Mouse (Mus musculus) heart, adult 2 months (tissue): Measurements from ENCODE around the gene Ctdnep1. TPM values are rescaled to one million over a fixed set of nuclear protein-coding genes. Genes with fewer than 3 reads are reported as not detected.

Experiments used
- DNase-seq, 2 experiments: peaks; one replicate each; pipeline ENCODE4 v3.0.0; 2021
- H3K27ac ChIP-seq: fragments of 200-600 bp; 2 replicates; pipeline ENCODE4 v1.8.1; 2022
- H3K27me3 ChIP-seq: fragments of 200-500 bp; 2 replicates; pipeline ENCODE4 v1.6.1; 2012; ENCODE audit warnings: mild to moderate bottlenecking, low read length, inconsistent platforms, mixed read lengths; ENCODE audit not compliant: control insufficient read depth, insufficient read depth
- H3K36me3 ChIP-seq: fragments of 200-500 bp; 2 replicates; pipeline ENCODE4 v1.6.1; 2012; ENCODE audit warnings: low read length, inconsistent platforms; ENCODE audit not compliant: control insufficient read depth, insufficient read depth
- H3K4me1 ChIP-seq: fragments of 200-500 bp; 2 replicates; pipeline ENCODE4 v1.6.1; 2011; ENCODE audit warnings: low read length; ENCODE audit not compliant: control insufficient read depth, insufficient read depth
- H3K4me3 ChIP-seq: fragments of 200-600 bp; 2 replicates; pipeline ENCODE4 v1.8.1; 2022
- H3K79me2 ChIP-seq: fragments of 200-500 bp; replicated peaks from 2 replicates; pipeline ENCODE4 v1.6.1; 2012; ENCODE audit warnings: mild to moderate bottlenecking, inconsistent platforms, low read length, moderate library complexity, mixed read lengths; ENCODE audit not compliant: control insufficient read depth, insufficient read depth
- H3K9ac ChIP-seq: fragments of 200-500 bp; 2 replicates; pipeline ENCODE4 v1.6.1; 2012; ENCODE audit warnings: low read depth, mild to moderate bottlenecking, control low read depth, inconsistent platforms, low read length, mixed read lengths
- CTCF ChIP-seq: fragments of 200-600 bp; IDR thresholded peaks from 2 replicates; pipeline ENCODE4 v1.8.1; 2022; ENCODE audit warnings: antibody characterized with exemption, mild to moderate bottlenecking, moderate library complexity
- EP300 ChIP-seq: fragments of 200-500 bp; IDR thresholded peaks from 2 replicates; pipeline ENCODE4 v1.6.1; 2011; ENCODE audit warnings: low read depth, low read length, control low read depth; ENCODE audit not compliant: insufficient read depth
- POLR2A ChIP-seq: fragments of 200-500 bp; IDR thresholded peaks from 2 replicates; pipeline ENCODE4 v1.6.1; 2011; ENCODE audit warnings: mild to moderate bottlenecking, low read depth, low read length, control low read depth; ENCODE audit not compliant: insufficient read depth
- WGBS: fragments of 180-500 bp; shearing (Covaris S2); methylation state at CpG from one replicate; pipeline ENCODE4 v1.1.7; 2018; 5-methylcytosine and 5-hydroxymethylcytosine counted together
- intact Hi-C: fragments of 180-260 bp; cut with DNase I; formaldehyde crosslinking; loops from one replicate; pipeline ENCODE4 v1.15.1; 2025
- polyA plus RNA-seq: library from polyadenylated mRNA; depleted of rRNA; stranded (reverse); fragments of >200 nt; gene quantifications from 2 replicates; pipeline ENCODE4 v1.2.3, GENCODE M21; 2012
- total RNA-seq, 2 experiments: library from RNA; stranded (reverse); gene quantifications; 2 replicates each; pipeline ENCODE4 v1.2.3; 2021

Gene Ctdnep1
- total and polyA plus RNA-seq, 3 experiments, result 138 to 144 (median 143) TPM

- no peak for TF ChIP-seq POLR2A
- no peak for TF ChIP-seq CTCF
- TF ChIP-seq EP300, result no peak
- Histone ChIP-seq H3K36me3 (no peaks in the 10 kb centered on the region), H3K4me1 (peaks cover 2% of the 10 kb centered on the region; the same call in 1 of the 2 replicates), H3K79me2 (no peaks in the 10 kb centered on the region), H3K4me3 (no peak overlapping the region), H3K9ac (no peak overlapping the region), H3K27me3 (peaks cover 4% of the 10 kb centered on the region; the same call in 1 of the 2 replicates), H3K27ac (no peak overlapping the region)
- intact Hi-C loops, result no loop called here
- WGBS, result 79% methylated on average over 3 of the region's 3 CpGs
- no peak for DNase-seq
Observed at GRCm38 (mm10) chr11:69970775-69971174, 10.2 kb upstream of the Ctdnep1 start.

GRCm38 (mm10) chr11:69974907-69975306 is 6.0 kb upstream of the Ctdnep1 start:
- H3K4me1 ChIP-seq, result no peaks in the 10 kb centered on the region; the same call in 1 of the 2 replicates
- H3K4me3 ChIP-seq, result no peak overlapping the region
- no peak overlapping the region for H3K27ac ChIP-seq
- no peaks in the 10 kb centered on the region for H3K27me3 ChIP-seq
- intact Hi-C loops, result no loop called here
- no peak for TF ChIP-seq CTCF
- TF ChIP-seq EP300, result no peak
- no peak for TF ChIP-seq POLR2A
- H3K79me2 ChIP-seq, result no peaks in the 10 kb centered on the region
- peaks cover 3% of the 10 kb centered on the region for H3K36me3 ChIP-seq
- WGBS, result 97% methylated on average over 2 of the region's 2 CpGs
- H3K9ac ChIP-seq, result no peak overlapping the region
- no peak for DNase-seq

GRCm38 (mm10) chr11:69976271-69976670 is 4.7 kb upstream of the Ctdnep1 start:
- intact Hi-C loops, result no loop called here
- no peak overlapping the region for H3K27ac ChIP-seq
- peaks cover 3% of the 10 kb centered on the region for H3K36me3 ChIP-seq
- no peak overlapping the region for H3K4me3 ChIP-seq
- H3K79me2 ChIP-seq, result 0 out of 2 replicates have a peak, but pooled peaks cover 1% of the 10 kb centered on the region
- WGBS, result 48% methylated on average over 4 of the region's 4 CpGs
- no peaks in the 10 kb centered on the region for H3K27me3 ChIP-seq
- no peak for DNase-seq
- H3K4me1 ChIP-seq, result no peaks in the 10 kb centered on the region; the same call in 1 of the 2 replicates
- H3K9ac ChIP-seq, result no peak overlapping the region
- TF ChIP-seq CTCF, result no peak

GRCm38 (mm10) chr11:69979827-69980195 is 1.1 kb upstream of the Ctdnep1 start:
- no peak for DNase-seq
- TF ChIP-seq CTCF (no peak), EP300 (no peak), POLR2A (no peak)
- 3% methylated on average over 16 of the region's 16 CpGs for WGBS
- Histone ChIP-seq H3K4me1 (peaks cover 5% of the 10 kb centered on the region), H3K9ac (peak overlapping the region; percentile 62), H3K79me2 (0 out of 2 replicates have a peak, but pooled peaks cover 1% of the 10 kb centered on the region), H3K27me3 (no peaks in the 10 kb centered on the region), H3K27ac (peak overlapping the region; percentile 90), H3K36me3 (peaks cover 3% of the 10 kb centered on the region), H3K4me3 (peak overlapping the region; percentile 85)
- intact Hi-C loops, result loop anchor here (2.0 kb wide), 1 partner anchor 15 kb away; the partner anchor contains the start of gene Phf23

GRCm38 (mm10) chr11:69980196-69981140 is 488 bp upstream of the Ctdnep1 start:
- DNase-seq, result peak; percentile 97 to 99
- WGBS, result under 1% methylated on average over 41 of the region's 60 CpGs
- peak overlapping the region; percentile 91 for H3K9ac ChIP-seq
- H3K79me2 ChIP-seq, result 0 out of 2 replicates have a peak, but pooled peaks cover 1% of the 10 kb centered on the region
- peaks cover 3% of the 10 kb centered on the region for H3K36me3 ChIP-seq
- intact Hi-C loops, result loop anchor here (2.0 kb wide), 1 partner anchor 14 kb away; the partner anchor contains the start of gene Phf23
- TF ChIP-seq CTCF (no peak), POLR2A (peak; percentile 88), EP300 (peak; percentile 56; the same call in 1 of the 2 replicates)
- peak overlapping the region; percentile 85 for H3K4me3 ChIP-seq
- no peaks in the 10 kb centered on the region for H3K27me3 ChIP-seq
- H3K4me1 ChIP-seq, result peaks cover 5% of the 10 kb centered on the region
- peak overlapping the region; percentile 90 for H3K27ac ChIP-seq

GRCm38 (mm10) chr11:69982225-69982624 is 1.3 kb downstream of the Ctdnep1 start, which contains the start of gene Elp5:
Gene Elp5 (minus strand): TSS chr11:69982517.
- DNase-seq, result no peak
- peaks cover 3% of the 10 kb centered on the region for H3K36me3 ChIP-seq
- peaks cover 5% of the 10 kb centered on the region for H3K4me1 ChIP-seq
- H3K27me3 ChIP-seq, result no peaks in the 10 kb centered on the region
- WGBS, result 30% methylated on average over 8 of the region's 8 CpGs
- H3K27ac ChIP-seq, result peak within 1 kb of the TSS; percentile 90
- TF ChIP-seq CTCF (no peak), EP300 (no peak), POLR2A (no peak)
- 0 out of 2 replicates have a peak, but pooled peaks cover 1% of the 10 kb centered on the region for H3K79me2 ChIP-seq
- peak within 1 kb of the TSS; percentile 91 for H3K9ac ChIP-seq
- peak within 1 kb of the TSS; percentile 85 for H3K4me3 ChIP-seq
- intact Hi-C loops, result no loop called here
